Mouse (Mus musculus) CD4-positive, CD25-positive, alpha-beta regulatory T cell, adult 9 weeks (primary cell): Measurements from ENCODE around the gene Zfp872. TPM values are rescaled to one million over a fixed set of nuclear protein-coding genes. Genes with fewer than 3 reads are reported as not detected.

ENCODE experiments used
- polyA plus RNA-seq: library from polyadenylated mRNA; unstranded; fragments of 100-300 nt; shearing (Covaris generic); gene quantifications from one replicate; pipeline ENCODE4 v1.2.1, GENCODE M21; 2017

Zfp872 gene
- not detected for polyA plus RNA-seq

DNA sequence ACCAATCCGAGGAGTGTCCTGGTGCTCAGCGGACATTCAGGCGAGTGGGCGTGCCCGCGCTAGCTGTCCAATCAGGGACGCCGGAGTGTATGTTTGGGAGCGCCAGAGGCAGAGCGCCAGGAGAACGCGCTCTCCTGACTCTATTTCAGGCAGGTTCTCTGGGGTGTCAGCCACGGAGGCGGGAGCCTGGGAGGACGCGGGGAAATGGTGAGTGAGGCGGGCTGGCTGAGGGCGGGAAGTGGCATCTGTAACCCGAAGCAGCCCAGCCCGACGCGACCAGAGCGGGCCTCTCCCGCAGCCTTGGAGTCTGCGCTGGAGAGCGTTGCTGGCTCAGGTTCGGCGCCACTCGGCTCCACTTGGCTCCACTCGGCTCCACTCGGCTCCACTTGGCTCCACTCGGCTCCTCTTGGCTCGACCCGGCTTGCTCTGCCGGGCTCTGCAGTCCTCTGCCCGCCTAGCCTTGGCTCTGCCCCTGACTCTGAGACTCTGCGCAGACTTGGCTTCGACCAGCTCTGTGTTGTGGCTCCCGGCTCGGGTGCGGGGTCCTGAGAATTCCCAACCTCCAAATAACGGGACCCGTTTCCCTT, at the start of gene Zfp872:
Zfp872 (plus strand) TSS at position 66 of the 587 bp plus-strand sequence.

DNA sequence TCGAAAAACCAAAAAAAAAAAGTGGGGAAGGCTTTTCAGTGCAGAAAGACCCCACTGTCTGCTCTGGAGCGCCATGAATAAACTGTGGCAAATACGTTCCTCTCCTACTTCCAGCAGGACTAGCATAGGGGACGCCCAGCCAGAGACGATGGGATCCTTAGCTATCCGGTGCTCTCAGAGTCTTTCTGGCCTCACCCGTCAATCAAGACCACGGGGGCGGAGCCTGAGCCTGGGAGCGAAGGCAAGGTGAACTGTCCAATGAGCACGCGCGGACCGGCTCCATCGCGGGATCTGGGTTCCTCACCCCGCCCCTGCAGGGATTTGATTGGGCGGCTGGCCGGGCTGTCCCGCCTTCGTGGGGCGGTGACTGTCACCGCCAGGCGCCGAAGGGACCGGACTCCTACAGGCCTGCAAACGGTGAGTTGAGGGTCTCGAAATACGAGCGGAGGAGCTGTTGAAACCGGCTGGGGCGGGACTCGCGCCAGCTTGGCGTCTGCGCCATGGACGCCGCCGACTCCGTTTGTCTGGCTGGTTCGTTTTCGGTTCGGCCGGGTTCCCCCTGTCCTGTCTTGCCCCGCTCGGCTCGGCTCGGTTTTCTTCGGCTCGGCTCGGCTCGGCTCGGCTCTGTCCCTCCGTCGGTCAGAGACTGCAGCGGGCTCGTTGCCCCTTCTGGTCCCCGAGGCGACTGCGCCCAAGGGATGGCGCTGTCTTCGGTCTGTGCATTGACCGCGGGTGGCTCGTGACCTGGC, 31.2 kb upstream of the Zfp872 start, which contains the start of gene Pigyl:
Pigyl (plus strand) TSS at position 350 of the 749 bp plus-strand sequence.

DNA sequence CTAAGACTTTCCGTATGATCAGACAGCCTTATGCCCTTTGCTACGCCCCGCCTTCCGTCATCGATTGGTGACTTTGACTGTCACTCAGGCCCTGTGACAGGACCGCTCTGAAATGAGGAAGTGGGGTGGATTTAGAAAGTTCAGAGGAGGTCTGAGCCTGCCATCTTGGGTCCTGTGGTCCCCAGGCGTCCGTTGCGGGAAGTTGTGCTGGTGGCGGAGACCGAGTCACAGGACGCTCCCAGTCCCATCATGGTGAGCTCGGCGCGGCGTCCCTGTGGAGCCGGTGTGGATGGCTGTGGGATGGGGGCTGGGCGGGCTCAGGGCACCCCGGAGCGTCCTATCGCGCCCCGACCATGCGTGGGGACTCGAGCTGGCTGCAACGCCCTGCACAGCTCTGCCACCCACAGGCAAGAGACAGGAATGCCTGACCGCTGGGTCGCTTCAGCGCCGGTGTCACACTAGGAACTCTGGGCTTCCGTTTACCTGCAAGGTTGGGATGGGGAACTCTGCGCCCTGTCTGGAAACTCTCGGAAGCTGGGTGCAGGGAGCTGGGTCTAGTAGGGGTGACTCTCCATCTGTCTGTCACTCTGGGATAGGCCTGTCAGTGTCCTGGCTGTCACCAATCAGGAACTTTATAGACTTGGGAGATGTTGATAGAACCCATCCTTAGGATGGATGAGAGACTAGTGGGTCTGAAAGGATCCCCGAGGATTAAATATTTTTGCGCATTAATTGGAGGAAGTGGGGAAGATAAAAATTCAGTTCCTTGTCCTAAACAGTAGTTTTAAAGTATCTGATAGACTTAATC, 37.9 kb downstream of the Zfp872 start, which contains the start of gene Zfp809:
Zfp809 (plus strand) TSS at position 134 of the 808 bp plus-strand sequence.

Other genes starting within 250 kb of the Zfp872 start
- gene Swsap1, start 232.3 kb upstream of the Zfp872 start, polyA plus RNA-seq: 6.5 TPM
- 0.51 TPM for gene Epor, start 224.6 kb upstream of the Zfp872 start, polyA plus RNA-seq
- not detected for gene Rgl3, start 198.6 kb upstream of the Zfp872 start, polyA plus RNA-seq
- gene Ccdc151, start 185.5 kb upstream of the Zfp872 start, polyA plus RNA-seq: not detected
- 101 TPM for gene Prkcsh, start 185.3 kb upstream of the Zfp872 start, polyA plus RNA-seq
- gene Elavl3, start 136.1 kb upstream of the Zfp872 start, polyA plus RNA-seq: not detected
- not detected for gene Gm49318, start 116.8 kb upstream of the Zfp872 start, polyA plus RNA-seq
- gene Zfp653, start 116.7 kb upstream of the Zfp872 start, polyA plus RNA-seq: 5.5 TPM
- gene Ecsit, start 102.7 kb upstream of the Zfp872 start, polyA plus RNA-seq: 58.0 TPM
- not detected for gene Cnn1, start 88.9 kb upstream of the Zfp872 start, polyA plus RNA-seq
- gene Elof1, start 70.9 kb upstream of the Zfp872 start, polyA plus RNA-seq: 103 TPM
- 342 TPM for gene Acp5, start 52.4 kb upstream of the Zfp872 start, polyA plus RNA-seq
- 54.8 TPM for gene Pigyl, start 31.2 kb upstream of the Zfp872 start, polyA plus RNA-seq
- 60.9 TPM for gene Zfp809, start 37.6 kb downstream of the Zfp872 start, polyA plus RNA-seq
- gene Zfp599, start 71.8 kb downstream of the Zfp872 start, polyA plus RNA-seq: 5.9 TPM
- 16.1 TPM for gene Zfp810, start 119.6 kb downstream of the Zfp872 start, polyA plus RNA-seq
- 0.87 TPM for gene Anln, start 201.1 kb downstream of the Zfp872 start, polyA plus RNA-seq
- 0.41 TPM for gene 9530077C05Rik, start 223.4 kb downstream of the Zfp872 start, polyA plus RNA-seq